Mouse (Mus musculus) thymus, postnatal 14 days (tissue): ENCODE measurements at regions not wholly inside any gene's neighbourhood (a gene's known extent, or its start where the extent isn't known, plus 50 kb on each side); places are given as distances from the start of the nearest gene placed in this dataset.

Experiments used
- DNase-seq: peaks from one replicate; pipeline ENCODE4 v3.0.0; 2021

GRCm38 (mm10) chr7:51307757-51308156 lies 203.1 kb upstream of the Ano5 start:
- DNase-seq: no peak

- no peak for DNase-seq
Observed at GRCm38 (mm10) chr7:51310191-51310590, 200.6 kb upstream of the Ano5 start.

- no peak for DNase-seq
Observed at GRCm38 (mm10) chr7:51339841-51340540, 170.8 kb upstream of the Ano5 start.

GRCm38 (mm10) chr7:51347521-51347920 lies 163.3 kb upstream of the Ano5 start:
- no peak for DNase-seq

- no peak for DNase-seq
Observed at GRCm38 (mm10) chr7:51360134-51360533, 150.7 kb upstream of the Ano5 start.

GRCm38 (mm10) chr7:51377584-51377983 lies 133.2 kb upstream of the Ano5 start:
- DNase-seq: no peak
